Mouse (Mus musculus) CH12.LX (cell line): ENCODE measurements around the gene Car8.

Experiments
- CHD2 ChIP-seq: IDR thresholded peaks from 2 replicates; pipeline ENCODE4 v1.6.1; 2011; ENCODE audit warnings: low read length, improper control_type of control experiment
- CTCF ChIP-seq, 2 experiments: IDR thresholded peaks in 1 of 2; conservative IDR thresholded peaks in 1 of 2; 2 replicates each; pipeline ENCODE4 v1.5.1; 2011 to 2012; ENCODE audit warnings: low read depth in 2 of 2, low read length in 2 of 2, improper control_type of control experiment in 1 of 2, inconsistent platforms in 1 of 2, mild to moderate bottlenecking in 1 of 2, moderate library complexity in 1 of 2
- ELF1 ChIP-seq: IDR thresholded peaks from 2 replicates; pipeline ENCODE4 v1.6.1; 2014; ENCODE audit warnings: low read depth, mild to moderate bottlenecking, inconsistent platforms, low read length, improper control_type of control experiment
- EP300 ChIP-seq: IDR thresholded peaks from 2 replicates; pipeline ENCODE4 v1.6.1; 2011; ENCODE audit warnings: low read length, improper control_type of control experiment
- GABPA ChIP-seq: IDR thresholded peaks from 2 replicates; pipeline ENCODE4 v1.6.1; 2012; ENCODE audit warnings: low read depth, low read length, improper control_type of control experiment, inconsistent platforms; ENCODE audit not compliant: insufficient replicate concordance
- MEF2A ChIP-seq: IDR thresholded peaks from 2 replicates; pipeline ENCODE4 v1.6.1; 2014; ENCODE audit warnings: low read depth, mild to moderate bottlenecking, inconsistent platforms, low read length, improper control_type of control experiment, borderline replicate concordance
- MXI1 ChIP-seq: IDR thresholded peaks from 2 replicates; pipeline ENCODE4 v1.6.1; 2011; ENCODE audit warnings: mild to moderate bottlenecking, low read depth, low read length, improper control_type of control experiment
- NRF1 ChIP-seq: IDR thresholded peaks from 2 replicates; pipeline ENCODE4 v1.6.1; 2014; ENCODE audit warnings: low read depth, mild to moderate bottlenecking, inconsistent platforms, low read length, improper control_type of control experiment, moderate library complexity
- POLR2A ChIP-seq: IDR thresholded peaks from 2 replicates; pipeline ENCODE4 v1.6.1; 2011; ENCODE audit warnings: low read depth, mild to moderate bottlenecking, improper control_type of control experiment, low read length
- SIN3A ChIP-seq: IDR thresholded peaks from 2 replicates; pipeline ENCODE4 v1.6.1; 2012; ENCODE audit warnings: low read length, improper control_type of control experiment, inconsistent platforms
- USF1 ChIP-seq: IDR thresholded peaks from 2 replicates; pipeline ENCODE4 v1.6.1; 2014; ENCODE audit warnings: low read depth, mild to moderate bottlenecking, inconsistent platforms, low read length, improper control_type of control experiment
- ZKSCAN1 ChIP-seq: IDR thresholded peaks from 2 replicates; pipeline ENCODE4 v1.6.1; 2012; ENCODE audit warnings: low read depth, inconsistent platforms, low read length, improper control_type of control experiment, borderline replicate concordance

GRCm38 (mm10) chr4:8239699-8240098 is 858 bp upstream of the Car8 start:
- TF ChIP-seq MEF2A (no peak), USF1 (no peak), CTCF (conservative IDR thresholded peaks at IDR 0.05 in 1 of 2, IDR thresholded peaks at IDR 0.05 in 1 of 2; ENCODE audit: low read depth in 2 of 2, low read length in 2 of 2) (no peak), SIN3A (no peak), POLR2A (no peak), CHD2 (no peak), NRF1 (no peak), ELF1 (no peak), MXI1 (no peak), GABPA (no peak), EP300 (no peak), ZKSCAN1 (no peak)
